Mouse (Mus musculus): ENCODE data around the gene Hmcn2. TPM values are rescaled to one million over a fixed set of nuclear protein-coding genes. Genes with fewer than 3 reads are reported as not detected.

Gene Hmcn2
- polyA plus RNA-seq, 1 experiment = 1.5 TPM

GRCm38 (mm10) chr2:31508851-31509250, 194.6 kb downstream of the Hmcn2 start:
- no peak for TF ChIP-seq CTCF (IDR thresholded peaks at IDR 0.05; ENCODE audit: extremely low read depth, insufficient read depth, low read length)
- no peak for TF ChIP-seq POLR2A (IDR thresholded peaks at IDR 0.05; ENCODE audit: extremely low read depth, insufficient read depth, low read length)
- H3K4me3 ChIP-seq (ENCODE audit: insufficient read depth, low read length) = no peak overlapping the region
- no peaks in the 10 kb centered on the region; the same call in 1 of the 2 replicates for H3K4me1 ChIP-seq (ENCODE audit: control insufficient read depth, insufficient read depth, low read length)
- H3K27ac ChIP-seq (ENCODE audit: insufficient read depth, low read length) = no peak overlapping the region

Other genes with a start within 250 kb of the Hmcn2 start
- gene Fnbp1, start 172.4 kb upstream of the Hmcn2 start, polyA plus RNA-seq (2012; rRNA removed) = 125 and 126 TPM in 2 replicates
- 26.8 and 28.2 TPM in 2 replicates for gene Gpr107, start 162.1 kb upstream of the Hmcn2 start, polyA plus RNA-seq (2012; rRNA removed)
- gene Ncs1, start 68.6 kb upstream of the Hmcn2 start, polyA plus RNA-seq (2012; rRNA removed) = 167 and 176 TPM in 2 replicates
- gene Ass1, start 155.8 kb downstream of the Hmcn2 start, polyA plus RNA-seq (2012; rRNA removed) = 37.1 and 39.2 TPM in 2 replicates